Mouse (Mus musculus) lung, embryonic 16.5 days (tissue): ENCODE results near the gene Arid1b. TPM values are rescaled to one million over a fixed set of nuclear protein-coding genes. Genes with fewer than 3 reads are reported as not detected.

Experiments
- ATAC-seq: fragments of 200-750 bp; cut with Nextera tagmentation; 2 replicates; pipeline ENCODE4 v1.8.0; 2017; ENCODE audit warnings: low read depth, mild to moderate bottlenecking, moderate library complexity
- H3K27ac ChIP-seq: fragments of 300-500 bp; sonication (generic); 2 replicates; pipeline ENCODE4 v1.5.1; 2014; ENCODE audit warnings: mild to moderate bottlenecking, control low read depth, low read length
- H3K27me3 ChIP-seq: fragments of 300-500 bp; sonication (generic); 2 replicates; pipeline ENCODE4 v1.6.1; 2014; ENCODE audit warnings: low read depth, low read length, mixed read lengths; ENCODE audit not compliant: control insufficient read depth, insufficient read depth
- H3K36me3 ChIP-seq: fragments of 300-500 bp; sonication (generic); 2 replicates; pipeline ENCODE4 v1.6.1; 2014; ENCODE audit warnings: low read length; ENCODE audit not compliant: control insufficient read depth, insufficient read depth
- H3K4me1 ChIP-seq: fragments of 300-500 bp; sonication (generic); replicated peaks from 2 replicates; pipeline ENCODE4 v1.6.1; 2014; ENCODE audit warnings: low read length, mixed read lengths; ENCODE audit not compliant: control insufficient read depth, insufficient read depth
- H3K4me2 ChIP-seq: fragments of 300-500 bp; sonication (generic); 2 replicates; pipeline ENCODE4 v1.6.1; 2014; ENCODE audit warnings: low read depth, low read length, control low read depth
- H3K4me3 ChIP-seq: fragments of 300-500 bp; sonication (generic); 2 replicates; pipeline ENCODE4 v1.5.1; 2014; ENCODE audit warnings: mild to moderate bottlenecking, low read length, control low read depth
- H3K9ac ChIP-seq: fragments of 300-500 bp; sonication (generic); 2 replicates; pipeline ENCODE4 v1.6.1; 2014; ENCODE audit warnings: low read length, control low read depth
- H3K9me3 ChIP-seq: fragments of 300-500 bp; sonication (generic); 2 replicates; pipeline ENCODE4 v1.6.1; 2016; ENCODE audit warnings: low read length; ENCODE audit not compliant: control insufficient read depth
- WGBS: fragments of 180-500 bp; shearing (Covaris S2); extraction: QIAGEN DNeasy Blood & Tissue Kit; methylation state at CpG from one replicate; pipeline ENCODE4 v1.1.7; 2014; 5-methylcytosine and 5-hydroxymethylcytosine counted together
- polyA plus RNA-seq: library from polyadenylated mRNA; unstranded; fragments of >200 nt; fragmentation: Nextera tagmentation; extraction: Ambion mirVana; gene quantifications from 2 replicates; pipeline ENCODE4 v1.2.1, GENCODE M21; 2015

Gene Arid1b
- polyA plus RNA-seq, 1 experiment from 2014 or later, result 10.2 TPM

DNA sequence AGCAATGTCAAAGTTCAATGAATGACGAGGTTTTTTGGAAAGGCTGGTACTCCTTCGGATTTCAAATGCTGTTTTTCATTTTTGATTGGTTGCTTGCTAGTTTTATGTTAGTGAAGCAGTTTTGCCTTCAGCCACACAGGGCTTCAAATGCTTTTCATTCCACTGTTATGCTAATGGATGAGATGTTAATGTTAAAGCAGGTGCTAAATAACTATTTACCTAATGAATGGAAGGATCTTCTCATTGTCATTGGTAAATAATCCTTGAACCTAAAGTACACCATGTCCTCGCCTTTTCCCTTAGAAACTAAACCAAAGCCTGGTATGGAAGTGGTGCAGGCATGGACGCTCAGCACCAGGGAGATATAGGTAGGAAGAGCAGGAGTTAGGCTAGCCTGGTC lies 26.9 kb upstream of the Arid1b start:
- Histone ChIP-seq H3K9ac (no peak overlapping the region), H3K4me3 (no peak overlapping the region), H3K4me1 (no peaks in the 10 kb centered on the region), H3K4me2 (no peak overlapping the region), H3K9me3 (no peaks in the 10 kb centered on the region), H3K27me3 (no peaks in the 10 kb centered on the region), H3K27ac (no peak overlapping the region), H3K36me3 (no peaks in the 10 kb centered on the region)
- 51% methylated on average over 4 of the region's 4 CpGs for WGBS
- ATAC-seq, result no peak

DNA sequence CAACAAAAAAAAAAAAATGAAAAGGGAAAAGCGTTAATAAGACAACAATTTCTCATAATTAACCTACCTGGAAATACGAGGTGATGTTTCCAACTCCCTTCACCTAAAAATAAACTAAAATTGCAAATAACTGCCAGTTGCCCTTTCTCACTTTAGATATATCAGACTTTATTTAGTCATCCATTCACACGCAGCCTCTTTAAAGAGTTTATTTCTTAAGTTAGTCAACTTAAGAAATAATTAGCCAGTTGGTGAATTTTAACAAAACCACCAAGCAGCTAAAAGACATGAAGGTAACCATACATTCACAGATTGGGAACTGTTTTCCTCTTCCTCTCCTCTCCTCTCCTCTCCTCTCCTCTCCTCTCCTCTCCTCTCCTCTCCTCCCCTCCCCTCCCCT lies 26.1 kb upstream of the Arid1b start:
- no peaks in the 10 kb centered on the region for H3K9me3 ChIP-seq
- no peak for ATAC-seq
- no peaks in the 10 kb centered on the region for H3K36me3 ChIP-seq
- H3K4me3 ChIP-seq, result no peak overlapping the region
- H3K27me3 ChIP-seq, result no peaks in the 10 kb centered on the region
- H3K4me2 ChIP-seq, result no peak overlapping the region
- H3K27ac ChIP-seq, result no peak overlapping the region
- H3K4me1 ChIP-seq, result no peaks in the 10 kb centered on the region
- 89% methylated on average over 3 of the region's 3 CpGs for WGBS
- no peak overlapping the region for H3K9ac ChIP-seq

DNA sequence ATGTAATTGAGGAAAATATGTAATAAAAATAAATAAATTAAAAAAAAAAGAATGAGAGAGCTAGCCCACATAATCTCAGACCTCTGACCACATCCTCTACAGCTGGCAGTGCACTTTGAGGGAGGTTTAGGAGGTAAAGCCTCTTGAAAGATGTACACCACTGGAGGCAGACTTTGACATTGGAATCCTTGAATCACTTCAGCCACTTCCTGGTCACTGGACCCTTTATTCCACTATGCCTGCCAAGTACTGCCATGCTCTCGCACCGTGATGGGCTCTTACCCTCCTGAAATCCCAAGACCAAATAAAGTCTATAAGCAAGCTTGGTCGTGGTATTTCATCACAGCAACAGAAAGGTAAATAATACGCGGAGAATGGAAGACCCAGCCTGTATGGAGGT lies 25.3 kb upstream of the Arid1b start:
- Histone ChIP-seq H3K9ac (no peak overlapping the region), H3K4me3 (no peak overlapping the region), H3K27ac (no peak overlapping the region), H3K4me2 (no peak overlapping the region), H3K9me3 (no peaks in the 10 kb centered on the region), H3K27me3 (no peaks in the 10 kb centered on the region), H3K36me3 (no peaks in the 10 kb centered on the region), H3K4me1 (no peaks in the 10 kb centered on the region)
- WGBS, result 80% methylated on average over 5 of the region's 5 CpGs
- no peak for ATAC-seq

DNA sequence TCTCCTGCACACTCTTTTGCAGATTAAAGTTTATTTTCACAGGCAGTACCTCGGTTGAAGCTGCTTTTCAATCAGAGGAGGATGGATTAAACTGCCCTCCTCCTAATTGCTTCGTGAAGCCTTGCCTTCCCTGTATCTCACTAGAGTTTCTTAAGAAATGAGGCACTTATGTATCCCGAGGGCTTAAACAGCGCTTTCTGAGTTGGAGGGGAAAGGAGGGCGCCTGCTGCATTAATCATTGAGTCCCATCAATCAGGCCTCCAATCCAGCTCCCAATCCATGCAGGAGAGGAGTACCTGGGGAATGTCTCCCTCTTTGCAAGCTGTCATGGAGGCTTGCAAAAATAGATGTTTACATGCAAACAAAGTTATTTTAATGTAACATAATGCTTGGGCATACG lies 21.9 kb upstream of the Arid1b start:
- WGBS, result 56% methylated on average over 6 of the region's 6 CpGs

DNA sequence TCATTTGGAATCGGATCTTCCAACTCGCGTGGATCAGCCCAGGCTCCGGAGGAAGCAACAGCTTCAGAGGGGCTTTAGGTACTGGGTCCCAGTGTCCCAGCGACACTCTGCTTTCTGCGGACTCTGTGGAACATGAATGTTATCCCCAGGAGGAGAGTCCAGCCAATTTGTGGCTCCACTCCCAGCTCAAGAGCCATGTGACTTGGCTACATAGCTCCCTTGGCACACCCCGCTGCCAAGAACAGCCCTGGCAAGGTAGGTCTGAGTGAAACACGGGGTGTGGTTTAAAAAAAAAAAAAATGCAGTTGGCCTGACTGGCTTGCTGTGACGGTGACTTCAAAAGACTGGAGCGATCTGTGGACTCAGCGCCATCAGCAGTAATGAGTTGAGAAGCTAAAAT lies 19.4 kb upstream of the Arid1b start:
- no peaks in the 10 kb centered on the region for H3K27me3 ChIP-seq
- no peak overlapping the region for H3K27ac ChIP-seq
- H3K4me3 ChIP-seq, result no peak overlapping the region
- H3K4me1 ChIP-seq, result no peaks in the 10 kb centered on the region
- peak; percentile 95 for ATAC-seq
- no peak overlapping the region for H3K9ac ChIP-seq
- no peaks in the 10 kb centered on the region for H3K9me3 ChIP-seq
- no peaks in the 10 kb centered on the region for H3K36me3 ChIP-seq
- 60% methylated on average over 11 of the region's 11 CpGs for WGBS
- H3K4me2 ChIP-seq, result no peak overlapping the region

More for the DNA sequence above, 21.9 kb upstream of the Arid1b start:
- ATAC-seq, result no peak
- Histone ChIP-seq H3K4me2 (no peak overlapping the region), H3K36me3 (no peaks in the 10 kb centered on the region), H3K27me3 (no peaks in the 10 kb centered on the region), H3K27ac (no peak overlapping the region), H3K9ac (no peak overlapping the region), H3K9me3 (no peaks in the 10 kb centered on the region), H3K4me3 (no peak overlapping the region), H3K4me1 (no peaks in the 10 kb centered on the region)

DNA sequence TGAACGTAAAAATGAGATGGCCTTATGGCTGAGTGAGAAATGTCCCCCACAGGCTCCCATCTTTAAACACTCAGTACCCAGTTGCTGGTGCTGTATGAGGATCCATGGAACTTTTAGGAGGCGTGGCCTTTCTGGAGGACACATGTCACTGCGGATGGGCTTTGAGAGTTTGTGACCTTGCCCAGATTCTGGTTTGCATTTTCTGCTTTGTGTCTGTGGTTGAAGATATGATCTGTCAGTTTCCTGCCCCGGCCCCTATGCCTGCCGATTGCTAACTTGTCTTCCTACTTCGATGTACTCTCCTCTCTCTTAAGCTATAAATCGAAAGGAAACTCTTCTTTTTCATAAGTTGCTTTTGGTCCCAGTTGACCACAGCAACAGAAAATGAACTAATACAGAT lies 14.0 kb upstream of the Arid1b start:
- Histone ChIP-seq H3K4me3 (no peak overlapping the region), H3K4me2 (no peak overlapping the region), H3K9ac (no peak overlapping the region), H3K36me3 (no peaks in the 10 kb centered on the region), H3K9me3 (no peaks in the 10 kb centered on the region), H3K4me1 (no peaks in the 10 kb centered on the region), H3K27ac (no peak overlapping the region), H3K27me3 (no peaks in the 10 kb centered on the region)
- 81% methylated on average over 7 of the region's 7 CpGs for WGBS
- ATAC-seq, result no peak

DNA sequence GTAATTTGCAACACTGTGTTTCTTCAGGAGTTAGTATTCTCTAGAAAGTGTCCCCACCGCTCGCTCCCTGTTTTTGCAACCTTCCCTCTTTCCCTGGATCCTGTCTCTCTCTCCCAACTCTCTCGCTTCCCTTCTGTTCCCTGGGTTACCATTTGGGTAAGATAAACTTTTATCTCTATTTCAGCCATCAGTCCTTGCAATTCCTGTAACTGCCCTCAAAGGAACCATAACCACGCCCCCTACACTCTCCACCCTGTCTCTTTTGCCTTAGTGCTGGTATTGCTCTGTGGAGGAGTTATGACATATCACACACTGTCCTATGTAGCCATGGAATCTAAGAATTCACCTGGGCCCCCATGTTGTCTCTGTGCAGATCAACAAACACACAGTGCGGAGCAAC lies 11.3 kb upstream of the Arid1b start:
- Histone ChIP-seq H3K4me1 (no peaks in the 10 kb centered on the region), H3K4me2 (no peak overlapping the region), H3K4me3 (no peak overlapping the region), H3K9me3 (no peaks in the 10 kb centered on the region), H3K36me3 (no peaks in the 10 kb centered on the region), H3K27ac (no peak overlapping the region), H3K9ac (no peak overlapping the region), H3K27me3 (no peaks in the 10 kb centered on the region)
- ATAC-seq, result no peak
- WGBS, result 74% methylated on average over 5 of the region's 5 CpGs

DNA sequence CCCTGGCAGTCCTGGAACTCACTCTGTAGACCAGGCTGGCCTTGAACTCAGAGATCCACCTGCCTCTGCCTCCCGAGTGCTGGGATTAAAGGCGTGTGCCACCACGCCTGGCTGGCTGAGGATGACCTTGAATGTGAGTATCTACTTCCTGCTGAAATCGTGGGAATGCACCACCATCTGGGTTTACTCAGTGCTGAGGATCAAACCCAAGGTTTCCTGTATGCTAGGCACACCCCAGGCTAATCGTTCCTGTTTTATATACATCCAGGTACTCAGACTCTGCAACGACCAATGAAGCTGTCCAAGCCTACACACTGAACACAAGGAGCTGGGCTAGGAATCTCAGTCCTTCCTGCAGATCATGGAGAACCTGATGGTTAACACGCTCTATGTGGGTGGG lies 9.4 kb upstream of the Arid1b start:
- Histone ChIP-seq H3K9me3 (no peaks in the 10 kb centered on the region), H3K27ac (no peak overlapping the region), H3K36me3 (no peaks in the 10 kb centered on the region), H3K4me1 (no peaks in the 10 kb centered on the region), H3K9ac (no peak overlapping the region), H3K4me2 (no peak overlapping the region), H3K27me3 (no peaks in the 10 kb centered on the region), H3K4me3 (no peak overlapping the region)
- 76% methylated on average over 7 of the region's 7 CpGs for WGBS
- ATAC-seq, result no peak

DNA sequence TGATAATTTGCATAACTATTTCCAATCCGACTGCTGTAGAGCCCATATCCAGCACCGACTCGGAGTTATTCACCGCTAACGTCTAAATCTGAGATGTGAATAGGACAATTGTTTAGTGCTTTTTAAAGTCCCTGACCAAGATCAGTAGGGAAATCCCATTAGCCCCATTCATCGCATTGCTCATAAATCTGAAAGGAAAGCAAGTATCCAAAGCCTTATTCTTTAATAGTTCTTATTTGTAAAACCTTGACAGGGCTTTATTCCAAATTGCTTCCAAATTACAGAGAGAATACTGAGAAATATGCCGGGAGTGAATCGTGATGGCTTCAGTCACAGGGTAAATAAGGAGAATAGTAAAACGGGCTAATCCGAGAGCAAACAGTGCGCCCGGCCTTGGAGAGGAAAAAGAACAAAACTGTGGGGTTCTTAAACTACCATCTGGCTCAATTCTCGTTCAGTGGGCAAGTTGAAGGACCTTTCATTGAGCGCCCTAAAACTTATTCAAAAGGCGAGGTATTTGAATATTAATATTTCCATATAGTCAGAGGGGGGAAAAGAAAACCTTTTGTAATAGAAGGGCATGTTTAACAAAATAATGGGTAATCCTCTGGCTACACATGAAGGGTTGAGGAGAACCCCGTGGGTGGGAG lies 3.1 kb upstream of the Arid1b start:
- no peak overlapping the region for H3K27ac ChIP-seq
- no peaks in the 10 kb centered on the region for H3K27me3 ChIP-seq
- no peaks in the 10 kb centered on the region for H3K9me3 ChIP-seq
- no peak overlapping the region for H3K4me2 ChIP-seq
- 0 out of 2 replicates have a peak, but pooled peaks cover 2% of the 10 kb centered on the region for H3K4me1 ChIP-seq
- 70% methylated on average over 16 of the region's 16 CpGs for WGBS
- ATAC-seq, result no peak
- H3K36me3 ChIP-seq, result no peaks in the 10 kb centered on the region
- H3K9ac ChIP-seq, result no peak overlapping the region
- H3K4me3 ChIP-seq, result no peak overlapping the region

DNA sequence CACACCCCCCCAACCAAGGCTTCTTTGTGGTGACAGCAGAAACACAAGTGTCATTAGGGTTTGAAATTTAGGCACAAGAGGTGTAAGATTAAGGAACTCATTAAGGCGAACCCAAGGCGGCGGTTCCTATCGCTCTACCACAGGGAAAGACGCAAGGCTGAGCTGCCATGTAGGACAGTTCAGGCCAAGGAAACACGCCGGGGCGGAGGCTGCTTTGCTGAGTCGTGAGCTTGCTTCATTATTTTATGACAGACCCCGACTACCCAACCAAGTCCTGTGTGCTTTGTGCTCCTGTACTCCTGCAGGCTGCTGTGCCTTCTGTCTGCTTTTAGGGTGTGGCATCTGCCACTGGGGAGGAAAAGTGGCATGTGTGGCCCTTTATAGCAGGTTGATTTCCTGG lies 2.5 kb upstream of the Arid1b start:
- Histone ChIP-seq H3K27ac (no peak overlapping the region), H3K9me3 (no peaks in the 10 kb centered on the region), H3K27me3 (no peaks in the 10 kb centered on the region), H3K4me1 (0 out of 2 replicates have a peak, but pooled peaks cover 2% of the 10 kb centered on the region), H3K4me2 (no peak overlapping the region), H3K36me3 (no peaks in the 10 kb centered on the region), H3K4me3 (no peak overlapping the region), H3K9ac (no peak overlapping the region)
- ATAC-seq, result no peak
- WGBS, result 84% methylated on average over 10 of the region's 10 CpGs
